Mouse (Mus musculus) CH12.LX (cell line): ENCODE results near the gene Olfr1432. TPM values are rescaled to one million over a fixed set of nuclear protein-coding genes. Genes with fewer than 3 reads are reported as not detected.

Experiments used
- DNase-seq: peaks from one replicate; pipeline ENCODE4 v3.0.0-alpha.2; 2013; ENCODE audit errors: extremely low read depth
- H3K27ac ChIP-seq: 2 replicates; pipeline ENCODE4 v1.5.1; 2012; ENCODE audit warnings: low read depth, mild to moderate bottlenecking, control low read depth, moderate library complexity; ENCODE audit not compliant: insufficient read depth
- H3K27me3 ChIP-seq: replicated peaks from 2 replicates; pipeline ENCODE3; 2012; ENCODE audit warnings: inconsistent platforms
- H3K36me3 ChIP-seq, 2 experiments: replicated peaks in 1 of 2; 2 replicates each; pipeline versions ENCODE3 to v1.6.1; 2012; ENCODE audit warnings: inconsistent platforms in 1 of 2, low read length in 1 of 2, mild to moderate bottlenecking in 1 of 2, mixed read lengths in 1 of 2, moderate library complexity in 1 of 2; ENCODE audit not compliant: control insufficient read depth in 1 of 2, insufficient read depth in 1 of 2
- H3K4me1 ChIP-seq, 2 experiments: 2 replicates each; pipeline ENCODE4 v1.6.1; 2012; ENCODE audit warnings: inconsistent platforms in 1 of 2, moderate library complexity in 1 of 2; ENCODE audit not compliant: insufficient read depth in 2 of 2, control insufficient read depth in 1 of 2
- H3K4me2 ChIP-seq: 2 replicates; pipeline ENCODE4 v1.6.1; 2012; ENCODE audit warnings: low read depth, mild to moderate bottlenecking, control low read depth; ENCODE audit not compliant: poor library complexity, insufficient read depth, severe bottlenecking
- H3K4me3 ChIP-seq, 3 experiments: fragments of 150-350 bp in 1 of 3; sonication (generic) in 1 of 3; replicated peaks in 1 of 3; 2 replicates each; pipeline versions ENCODE3 to v1.5.1; 2011 to 2012; ENCODE audit warnings: low read depth in 2 of 3, low read length in 2 of 3, mild to moderate bottlenecking in 2 of 3, moderate library complexity in 2 of 3, control low read depth in 1 of 3, improper control_type of control experiment in 1 of 3, inconsistent platforms in 1 of 3, mixed read lengths in 1 of 3; ENCODE audit not compliant: poor library complexity in 1 of 3
- H3K79me2 ChIP-seq: replicated peaks from 2 replicates; pipeline ENCODE4 v1.6.1; 2012; ENCODE audit warnings: mild to moderate bottlenecking, moderate library complexity; ENCODE audit not compliant: control insufficient read depth, poor library complexity, insufficient read depth, severe bottlenecking; ENCODE audit errors: extremely low read depth
- H3K9ac ChIP-seq: 2 replicates; pipeline ENCODE4 v1.6.1; 2012; ENCODE audit warnings: low read depth, mild to moderate bottlenecking, control low read depth, moderate library complexity; ENCODE audit not compliant: insufficient read depth
- H3K9me3 ChIP-seq: replicated peaks from 2 replicates; pipeline ENCODE3; 2012; ENCODE audit warnings: low read length, inconsistent platforms, mixed read lengths
- BHLHE40 ChIP-seq: IDR thresholded peaks from 2 replicates; pipeline ENCODE4 v1.6.1; 2011; ENCODE audit warnings: mild to moderate bottlenecking, low read depth, low read length, improper control_type of control experiment
- GABPA ChIP-seq: IDR thresholded peaks from 2 replicates; pipeline ENCODE4 v1.6.1; 2012; ENCODE audit warnings: low read depth, low read length, improper control_type of control experiment, inconsistent platforms; ENCODE audit not compliant: insufficient replicate concordance
- IRF4 ChIP-seq: IDR thresholded peaks from 2 replicates; pipeline ENCODE4 v1.6.1; 2014; ENCODE audit warnings: low read depth, mild to moderate bottlenecking, inconsistent platforms, low read length, improper control_type of control experiment
- JUN ChIP-seq: IDR thresholded peaks from 2 replicates; pipeline ENCODE4 v1.6.1; 2011; ENCODE audit warnings: low read depth, mild to moderate bottlenecking, low read length, improper control_type of control experiment, moderate library complexity; ENCODE audit not compliant: insufficient read depth
- KAT2A ChIP-seq: IDR thresholded peaks from 2 replicates; pipeline ENCODE4 v1.6.1; 2012; ENCODE audit warnings: low read length, improper control_type of control experiment, inconsistent platforms; ENCODE audit not compliant: insufficient replicate concordance
- MAZ ChIP-seq: IDR thresholded peaks from 2 replicates; pipeline ENCODE4 v1.6.1; 2012; ENCODE audit warnings: low read depth, mild to moderate bottlenecking, inconsistent platforms, low read length, improper control_type of control experiment, moderate library complexity
- MEF2A ChIP-seq: IDR thresholded peaks from 2 replicates; pipeline ENCODE4 v1.6.1; 2014; ENCODE audit warnings: low read depth, mild to moderate bottlenecking, inconsistent platforms, low read length, improper control_type of control experiment, borderline replicate concordance
- MYC ChIP-seq: IDR thresholded peaks from 2 replicates; pipeline ENCODE4 v1.6.1; 2011; ENCODE audit warnings: low read depth, mild to moderate bottlenecking, improper control_type of control experiment, low read length
- NRF1 ChIP-seq: IDR thresholded peaks from 2 replicates; pipeline ENCODE4 v1.6.1; 2014; ENCODE audit warnings: low read depth, mild to moderate bottlenecking, inconsistent platforms, low read length, improper control_type of control experiment, moderate library complexity
- RAD21 ChIP-seq: IDR thresholded peaks from 2 replicates; pipeline ENCODE4 v1.6.1; 2011; ENCODE audit warnings: low read depth, mild to moderate bottlenecking, low read length, improper control_type of control experiment, moderate library complexity
- RCOR1 ChIP-seq: conservative IDR thresholded peaks from 2 replicates; pipeline ENCODE4 v1.6.1; 2012; ENCODE audit warnings: low read depth, mild to moderate bottlenecking, inconsistent platforms, low read length, improper control_type of control experiment
- SIN3A ChIP-seq: IDR thresholded peaks from 2 replicates; pipeline ENCODE4 v1.6.1; 2012; ENCODE audit warnings: low read length, improper control_type of control experiment, inconsistent platforms
- TBP ChIP-seq: conservative IDR thresholded peaks from 2 replicates; pipeline ENCODE4 v1.6.1; 2011; ENCODE audit warnings: low read depth, low read length, improper control_type of control experiment
- TCF12 ChIP-seq: IDR thresholded peaks from 2 replicates; pipeline ENCODE4 v1.6.1; 2014; ENCODE audit warnings: low read depth, mild to moderate bottlenecking, inconsistent platforms, low read length, improper control_type of control experiment
- ZKSCAN1 ChIP-seq: IDR thresholded peaks from 2 replicates; pipeline ENCODE4 v1.6.1; 2012; ENCODE audit warnings: low read depth, inconsistent platforms, low read length, improper control_type of control experiment, borderline replicate concordance
- dilution Hi-C: fragments of 300-500 bp; cut with MboI; formaldehyde crosslinking; loops from 2 replicates; pipeline ENCODE4 v1.14.3; 2020; ENCODE audit warnings: low sequenced_read_pairs; ENCODE audit not compliant: extremely low pct_unique_long_range_greater_than_20kb, extremely low pct_ligation_motif_present
- in situ Hi-C: fragments of 300-500 bp; cut with MboI; formaldehyde crosslinking; loops from 3 replicates; pipeline ENCODE4 v1.14.3; 2019; ENCODE audit warnings: low sequenced_read_pairs, low pct_ligation_motif_present, low pct_unique_long_range_greater_than_20kb, mixed read lengths
- polyA plus RNA-seq: library from polyadenylated mRNA; unstranded; fragments of >175 nt; gene quantifications from 2 replicates; pipeline ENCODE4 v1.2.1, GENCODE M21; 2012; ENCODE audit warnings: low read depth; ENCODE audit not compliant: insufficient read length
- total RNA-seq, 2 experiments: library from RNA; depleted of rRNA; stranded (reverse); fragments of 300-350 nt in 1 of 2; fragments of >200 nt in 1 of 2; gene quantifications; 2 replicates each; pipeline ENCODE4 v1.2.3; 2012 to 2014

Gene Olfr1432
- total and polyA plus RNA-seq, 3 experiments: not detected

DNA sequence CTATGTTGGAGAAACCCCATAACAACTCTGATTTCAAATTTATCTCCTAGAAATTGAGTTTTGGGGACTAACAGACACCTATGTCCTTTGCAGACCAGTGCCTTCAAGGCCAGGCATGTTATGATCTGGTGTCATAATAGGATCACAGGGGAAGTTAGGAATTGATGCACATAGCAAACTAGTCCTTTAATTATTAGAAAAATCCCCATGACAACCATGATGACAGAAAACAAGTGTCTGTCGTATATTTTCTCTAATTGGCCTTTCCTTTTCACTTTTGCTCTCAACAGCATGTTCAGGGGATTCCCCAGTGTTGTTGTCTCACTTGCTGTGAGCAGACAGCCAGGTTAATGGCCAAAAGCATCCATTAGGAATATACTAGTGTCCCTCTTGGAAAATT is 28.3 kb upstream of the Olfr1432 start, which contains the start of gene Olfr235:
Olfr235 (plus strand) TSS at position 301 of the 400 bp plus-strand sequence.
- TF ChIP-seq SIN3A (no peak), ZKSCAN1 (no peak), GABPA (no peak), JUN (no peak), MAZ (no peak), RAD21 (no peak), MEF2A (no peak), BHLHE40 (no peak), IRF4 (no peak), NRF1 (no peak), MYC (no peak), RCOR1 (no peak), TCF12 (no peak), KAT2A (no peak), TBP (no peak)
- no peak for DNase-seq
- no peaks in the 10 kb centered on the region for H3K27me3 ChIP-seq
- H3K79me2 ChIP-seq: no peaks in the 10 kb centered on the region
- no peak within 1 kb of the TSS for H3K27ac ChIP-seq
- in situ Hi-C loops: no loop called here
- dilution Hi-C loops: no loop called here
- no peak within 1 kb of the TSS for H3K4me3 ChIP-seq
- H3K9ac ChIP-seq: no peak within 1 kb of the TSS
- H3K9me3 ChIP-seq: no peaks in the 10 kb centered on the region
- peaks cover 0 to 3% of the 10 kb centered on the region in 2 experiments; a peak in 1 of 4 replicates for H3K4me1 ChIP-seq
- no peak within 1 kb of the TSS for H3K4me2 ChIP-seq
- no peaks in the 10 kb centered on the region for H3K36me3 ChIP-seq

DNA sequence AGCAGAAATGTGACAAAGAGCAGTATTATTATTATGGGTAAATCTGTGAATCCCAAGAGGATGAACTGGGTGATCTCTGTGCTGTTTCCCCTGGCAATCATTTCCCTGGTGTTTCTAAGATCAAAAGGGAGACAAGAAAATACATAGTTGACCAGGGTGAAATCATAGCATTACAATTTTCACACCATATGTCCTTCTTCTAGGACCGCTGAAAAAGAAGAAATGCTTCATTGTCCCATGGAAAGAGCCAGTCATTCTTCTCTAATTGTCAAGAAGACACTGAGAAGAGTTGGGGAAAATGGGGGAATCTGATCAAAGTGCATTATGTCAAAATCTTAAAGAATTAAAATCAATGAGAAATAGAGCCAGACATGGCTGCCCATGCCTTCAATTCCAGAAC is 9.2 kb upstream of the Olfr1432 start, which contains the start of gene Olfr262:
Olfr262 (minus strand) TSS at position 101 of the 400 bp plus-strand sequence.
- H3K4me1 ChIP-seq: no peaks in the 10 kb centered on the region
- no peaks in the 10 kb centered on the region for H3K9me3 ChIP-seq
- in situ Hi-C loops: no loop called here
- no peak within 1 kb of the TSS for H3K4me3 ChIP-seq
- no peaks in the 10 kb centered on the region for H3K79me2 ChIP-seq
- dilution Hi-C loops: no loop called here
- TF ChIP-seq BHLHE40 (no peak), RAD21 (no peak)
- no peak within 1 kb of the TSS for H3K9ac ChIP-seq
- no peak within 1 kb of the TSS for H3K27ac ChIP-seq
- H3K27me3 ChIP-seq: no peaks in the 10 kb centered on the region
- no peaks in the 10 kb centered on the region for H3K36me3 ChIP-seq
- no peak within 1 kb of the TSS for H3K4me2 ChIP-seq
- DNase-seq: no peak
